Mouse (Mus musculus) CH12.LX (cell line): ENCODE measurements around the gene Ltbp2. TPM values are rescaled to one million over a fixed set of nuclear protein-coding genes. Genes with fewer than 3 reads are reported as not detected.
A peak's percentile ranks its signal among the peaks of the same experiment; 100 is the strongest.

Source experiments
- DNase-seq: peaks from one replicate; pipeline ENCODE4 v3.0.0-alpha.2; 2013; ENCODE audit errors: extremely low read depth
- H3K27ac ChIP-seq: 2 replicates; pipeline ENCODE4 v1.5.1; 2012; ENCODE audit warnings: low read depth, mild to moderate bottlenecking, control low read depth, moderate library complexity; ENCODE audit not compliant: insufficient read depth
- H3K27me3 ChIP-seq: replicated peaks from 2 replicates; pipeline ENCODE3; 2012; ENCODE audit warnings: inconsistent platforms
- H3K36me3 ChIP-seq, 2 experiments: replicated peaks in 1 of 2; 2 replicates each; pipeline versions ENCODE3 to v1.6.1; 2012; ENCODE audit warnings: inconsistent platforms in 1 of 2, low read length in 1 of 2, mild to moderate bottlenecking in 1 of 2, mixed read lengths in 1 of 2, moderate library complexity in 1 of 2; ENCODE audit not compliant: control insufficient read depth in 1 of 2, insufficient read depth in 1 of 2
- H3K4me1 ChIP-seq, 2 experiments: 2 replicates each; pipeline ENCODE4 v1.6.1; 2012; ENCODE audit warnings: inconsistent platforms in 1 of 2, moderate library complexity in 1 of 2; ENCODE audit not compliant: insufficient read depth in 2 of 2, control insufficient read depth in 1 of 2
- H3K4me2 ChIP-seq: 2 replicates; pipeline ENCODE4 v1.6.1; 2012; ENCODE audit warnings: low read depth, mild to moderate bottlenecking, control low read depth; ENCODE audit not compliant: poor library complexity, insufficient read depth, severe bottlenecking
- H3K4me3 ChIP-seq, 3 experiments: fragments of 150-350 bp in 1 of 3; sonication (generic) in 1 of 3; replicated peaks in 1 of 3; 2 replicates each; pipeline versions ENCODE3 to v1.5.1; 2011 to 2012; ENCODE audit warnings: low read depth in 2 of 3, low read length in 2 of 3, mild to moderate bottlenecking in 2 of 3, moderate library complexity in 2 of 3, control low read depth in 1 of 3, improper control_type of control experiment in 1 of 3, inconsistent platforms in 1 of 3, mixed read lengths in 1 of 3; ENCODE audit not compliant: poor library complexity in 1 of 3
- H3K79me2 ChIP-seq: replicated peaks from 2 replicates; pipeline ENCODE4 v1.6.1; 2012; ENCODE audit warnings: mild to moderate bottlenecking, moderate library complexity; ENCODE audit not compliant: control insufficient read depth, poor library complexity, insufficient read depth, severe bottlenecking; ENCODE audit errors: extremely low read depth
- H3K9ac ChIP-seq: 2 replicates; pipeline ENCODE4 v1.6.1; 2012; ENCODE audit warnings: low read depth, mild to moderate bottlenecking, control low read depth, moderate library complexity; ENCODE audit not compliant: insufficient read depth
- H3K9me3 ChIP-seq: replicated peaks from 2 replicates; pipeline ENCODE3; 2012; ENCODE audit warnings: low read length, inconsistent platforms, mixed read lengths
- BHLHE40 ChIP-seq: IDR thresholded peaks from 2 replicates; pipeline ENCODE4 v1.6.1; 2011; ENCODE audit warnings: mild to moderate bottlenecking, low read depth, low read length, improper control_type of control experiment
- CTCF ChIP-seq, 2 experiments: IDR thresholded peaks in 1 of 2; conservative IDR thresholded peaks in 1 of 2; 2 replicates each; pipeline ENCODE4 v1.5.1; 2011 to 2012; ENCODE audit warnings: low read depth in 2 of 2, low read length in 2 of 2, improper control_type of control experiment in 1 of 2, inconsistent platforms in 1 of 2, mild to moderate bottlenecking in 1 of 2, moderate library complexity in 1 of 2
- E2F4 ChIP-seq: IDR thresholded peaks from 2 replicates; pipeline ENCODE4 v1.6.1; 2011; ENCODE audit warnings: low read depth, low read length, improper control_type of control experiment; ENCODE audit not compliant: insufficient replicate concordance
- ELF1 ChIP-seq: IDR thresholded peaks from 2 replicates; pipeline ENCODE4 v1.6.1; 2014; ENCODE audit warnings: low read depth, mild to moderate bottlenecking, inconsistent platforms, low read length, improper control_type of control experiment
- EP300 ChIP-seq: IDR thresholded peaks from 2 replicates; pipeline ENCODE4 v1.6.1; 2011; ENCODE audit warnings: low read length, improper control_type of control experiment
- GABPA ChIP-seq: IDR thresholded peaks from 2 replicates; pipeline ENCODE4 v1.6.1; 2012; ENCODE audit warnings: low read depth, low read length, improper control_type of control experiment, inconsistent platforms; ENCODE audit not compliant: insufficient replicate concordance
- HCFC1 ChIP-seq: IDR thresholded peaks from 2 replicates; pipeline ENCODE4 v1.6.1; 2012; ENCODE audit warnings: low read depth, mild to moderate bottlenecking, inconsistent platforms, low read length, improper control_type of control experiment
- IRF4 ChIP-seq: IDR thresholded peaks from 2 replicates; pipeline ENCODE4 v1.6.1; 2014; ENCODE audit warnings: low read depth, mild to moderate bottlenecking, inconsistent platforms, low read length, improper control_type of control experiment
- JUN ChIP-seq: IDR thresholded peaks from 2 replicates; pipeline ENCODE4 v1.6.1; 2011; ENCODE audit warnings: low read depth, mild to moderate bottlenecking, low read length, improper control_type of control experiment, moderate library complexity; ENCODE audit not compliant: insufficient read depth
- MAX ChIP-seq: IDR thresholded peaks from 2 replicates; pipeline ENCODE4 v1.6.1; 2011; ENCODE audit warnings: low read length, improper control_type of control experiment
- MAZ ChIP-seq: IDR thresholded peaks from 2 replicates; pipeline ENCODE4 v1.6.1; 2012; ENCODE audit warnings: low read depth, mild to moderate bottlenecking, inconsistent platforms, low read length, improper control_type of control experiment, moderate library complexity
- NELFE ChIP-seq: IDR thresholded peaks from 2 replicates; pipeline ENCODE4 v1.6.1; 2011; ENCODE audit warnings: low read depth, low read length, improper control_type of control experiment
- NRF1 ChIP-seq: IDR thresholded peaks from 2 replicates; pipeline ENCODE4 v1.6.1; 2014; ENCODE audit warnings: low read depth, mild to moderate bottlenecking, inconsistent platforms, low read length, improper control_type of control experiment, moderate library complexity
- POLR2A ChIP-seq: IDR thresholded peaks from 2 replicates; pipeline ENCODE4 v1.6.1; 2011; ENCODE audit warnings: low read depth, mild to moderate bottlenecking, improper control_type of control experiment, low read length
- RAD21 ChIP-seq: IDR thresholded peaks from 2 replicates; pipeline ENCODE4 v1.6.1; 2011; ENCODE audit warnings: low read depth, mild to moderate bottlenecking, low read length, improper control_type of control experiment, moderate library complexity
- RCOR1 ChIP-seq: conservative IDR thresholded peaks from 2 replicates; pipeline ENCODE4 v1.6.1; 2012; ENCODE audit warnings: low read depth, mild to moderate bottlenecking, inconsistent platforms, low read length, improper control_type of control experiment
- SMC3 ChIP-seq: IDR thresholded peaks from 2 replicates; pipeline ENCODE4 v1.6.1; 2011; ENCODE audit warnings: low read depth, low read length, improper control_type of control experiment
- USF2 ChIP-seq: conservative IDR thresholded peaks from 2 replicates; pipeline ENCODE4 v1.6.1; 2011; ENCODE audit warnings: low read depth, low read length, improper control_type of control experiment
- ZC3H11A ChIP-seq: IDR thresholded peaks from 2 replicates; pipeline ENCODE4 v1.6.1; 2012; ENCODE audit warnings: low read depth, mild to moderate bottlenecking, inconsistent platforms, low read length, improper control_type of control experiment
- ZMIZ1 ChIP-seq: IDR thresholded peaks from 2 replicates; pipeline ENCODE4 v1.6.1; 2012; ENCODE audit warnings: low read depth, mild to moderate bottlenecking, inconsistent platforms, low read length, improper control_type of control experiment
- ZNF384 ChIP-seq: IDR thresholded peaks from 2 replicates; pipeline ENCODE4 v1.6.1; 2012; ENCODE audit warnings: low read depth, low read length, improper control_type of control experiment, inconsistent platforms
- dilution Hi-C: fragments of 300-500 bp; cut with MboI; formaldehyde crosslinking; loops from 2 replicates; pipeline ENCODE4 v1.14.3; 2020; ENCODE audit warnings: low sequenced_read_pairs; ENCODE audit not compliant: extremely low pct_unique_long_range_greater_than_20kb, extremely low pct_ligation_motif_present
- in situ Hi-C: fragments of 300-500 bp; cut with MboI; formaldehyde crosslinking; loops from 3 replicates; pipeline ENCODE4 v1.14.3; 2019; ENCODE audit warnings: low sequenced_read_pairs, low pct_ligation_motif_present, low pct_unique_long_range_greater_than_20kb, mixed read lengths
- polyA plus RNA-seq: library from polyadenylated mRNA; unstranded; fragments of >175 nt; gene quantifications from 2 replicates; pipeline ENCODE4 v1.2.1, GENCODE M21; 2012; ENCODE audit warnings: low read depth; ENCODE audit not compliant: insufficient read length
- total RNA-seq, 2 experiments: library from RNA; depleted of rRNA; stranded (reverse); fragments of 300-350 nt in 1 of 2; fragments of >200 nt in 1 of 2; gene quantifications; 2 replicates each; pipeline ENCODE4 v1.2.3; 2012 to 2014

Ltbp2 gene
- total and polyA plus RNA-seq, 3 experiments: 0.25 to 0.97 TPM; not detected in 1

GRCm38 (mm10) chr12:84818496-84818895 is 57.8 kb downstream of the Ltbp2 start:
- in situ Hi-C loops: loop anchor here (25.0 kb wide), 1 partner anchor 169 kb away; the partner anchor contains the start of gene Ylpm1

GRCm38 (mm10) chr12:84814663-84815325 is 61.5 kb downstream of the Ltbp2 start:
- no peak for TF ChIP-seq JUN
- TF ChIP-seq POLR2A: no peak
- TF ChIP-seq ZC3H11A: no peak
- TF ChIP-seq MAZ: no peak
- no peak for TF ChIP-seq RCOR1
- no peak for TF ChIP-seq NELFE
- TF ChIP-seq NRF1: no peak
- no peak for TF ChIP-seq ZNF384
- no peak for TF ChIP-seq BHLHE40
- no peak for TF ChIP-seq USF2
- no peak for TF ChIP-seq ZMIZ1
- H3K27ac ChIP-seq: no peak overlapping the region
- peaks cover 0 to 2% of the 10 kb centered on the region in 2 experiments; a peak in 2 of 4 replicates for H3K4me1 ChIP-seq
- DNase-seq: no peak
- in situ Hi-C loops (loop anchor here (25.0 kb wide), 1 partner anchor 173 kb away; the partner anchor contains the start of gene Ylpm1), dilution Hi-C loops (no loop called here)
- no peaks in the 10 kb centered on the region for H3K27me3 ChIP-seq
- no peaks in the 10 kb centered on the region for H3K79me2 ChIP-seq
- H3K4me2 ChIP-seq: no peak overlapping the region
- no peak overlapping the region for H3K9ac ChIP-seq
- no peaks in the 10 kb centered on the region for H3K36me3 ChIP-seq
- no peaks in the 10 kb centered on the region for H3K9me3 ChIP-seq
- H3K4me3 ChIP-seq: no peak overlapping the region

More at GRCm38 (mm10) chr12:84818496-84818895, 57.8 kb downstream of the Ltbp2 start:
- Histone ChIP-seq H3K4me2 (no peak overlapping the region), H3K4me3 (no peak overlapping the region), H3K9me3 (no peaks in the 10 kb centered on the region), H3K4me1 (no peaks in the 10 kb centered on the region), H3K79me2 (no peaks in the 10 kb centered on the region), H3K36me3 (no peaks in the 10 kb centered on the region), H3K27me3 (peaks cover 2% of the 10 kb centered on the region), H3K9ac (no peak overlapping the region), H3K27ac (no peak overlapping the region)
- no peak for DNase-seq
- peak in 1 of 2 experiments; percentile 26; a peak in 3 of 4 replicates for TF ChIP-seq CTCF (conservative IDR thresholded peaks at IDR 0.05 in 1 of 2, IDR thresholded peaks at IDR 0.05 in 1 of 2; ENCODE audit: low read depth in 2 of 2, low read length in 2 of 2)
- TF ChIP-seq MAX: no peak
- dilution Hi-C loops: no loop called here

GRCm38 (mm10) chr12:84813773-84814172 is 62.6 kb downstream of the Ltbp2 start:
- Histone ChIP-seq H3K4me3 (no peak overlapping the region), H3K36me3 (no peaks in the 10 kb centered on the region), H3K27me3 (no peaks in the 10 kb centered on the region), H3K4me1 (peaks cover 0 to 12% of the 10 kb centered on the region in 2 experiments; a peak in 2 of 4 replicates), H3K79me2 (no peaks in the 10 kb centered on the region), H3K9me3 (no peaks in the 10 kb centered on the region), H3K27ac (no peak overlapping the region), H3K4me2 (no peak overlapping the region), H3K9ac (no peak overlapping the region)
- TF ChIP-seq CTCF (conservative IDR thresholded peaks at IDR 0.05 in 1 of 2, IDR thresholded peaks at IDR 0.05 in 1 of 2; ENCODE audit: low read depth in 2 of 2, low read length in 2 of 2): peak in 1 of 2 experiments; percentile 62; a peak in 2 of 4 replicates
- no peak for TF ChIP-seq E2F4
- TF ChIP-seq SMC3: peak; percentile 54
- TF ChIP-seq RAD21: peak; percentile 52
- 0 out of 2 replicates have a peak, but pooled peaks have one; percentile 22 for TF ChIP-seq ELF1
- no peak for TF ChIP-seq POLR2A
- TF ChIP-seq IRF4: no peak
- TF ChIP-seq RCOR1: no peak
- no peak for TF ChIP-seq EP300
- no peak for TF ChIP-seq HCFC1
- TF ChIP-seq GABPA: no peak
- in situ Hi-C loops: loop anchor here (25.0 kb wide), 1 partner anchor 174 kb away; the partner anchor contains the start of gene Ylpm1
- dilution Hi-C loops: no loop called here
- peak; percentile 26 for DNase-seq
